Mouse (Mus musculus) kidney, adult 10 weeks (tissue): Measurements from ENCODE around the gene Eps8l3. TPM values are rescaled to one million over a fixed set of nuclear protein-coding genes. Genes with fewer than 3 reads are reported as not detected.

ENCODE experiments used
- polyA plus RNA-seq: library from polyadenylated mRNA; stranded (reverse); fragments of 350-450 nt; fragmentation: Illumina TruSeq; extraction: RNeasy Lipid Tissue Mini Kit (QIAGEN cat#74804); gene quantifications from one replicate; pipeline ENCODE4 v1.2.3, GENCODE M21; 2014; ENCODE audit warnings: low read depth, low replicate concordance

Gene Eps8l3
- 0.24 TPM for polyA plus RNA-seq

GRCm38 (mm10) chr3:107877005-107877404 lies at the start of gene Eps8l3:
Gene Eps8l3 (plus strand): TSS chr3:107877229.

GRCm38 (mm10) chr3:107895720-107896569 lies 18.9 kb downstream of the Eps8l3 start, which contains the start of gene Gstm5:
Gene Gstm5 (plus strand): TSS chr3:107895821.

GRCm38 (mm10) chr3:107931670-107932069 lies 54.6 kb downstream of the Eps8l3 start, which contains the start of gene Gstm7:
Gene Gstm7 (minus strand): TSS chr3:107931817.

Other genes with a start within 250 kb of the Eps8l3 start
- not detected for gene Gm10961, start 245.9 kb upstream of the Eps8l3 start, polyA plus RNA-seq
- gene Strip1, start 245.5 kb upstream of the Eps8l3 start, polyA plus RNA-seq = 4.6 TPM
- 298 TPM for gene Ahcyl1, start 180.7 kb upstream of the Eps8l3 start, polyA plus RNA-seq
- 5.1 TPM for gene Csf1, start 116.8 kb upstream of the Eps8l3 start, polyA plus RNA-seq
- gene Gstm5, start 18.6 kb downstream of the Eps8l3 start, polyA plus RNA-seq = 298 TPM
- 4.3 TPM for gene Gstm7, start 54.6 kb downstream of the Eps8l3 start, polyA plus RNA-seq
- 1.2 TPM for gene Gstm6, start 66.5 kb downstream of the Eps8l3 start, polyA plus RNA-seq
- gene Gstm3, start 92.1 kb downstream of the Eps8l3 start, polyA plus RNA-seq = not detected
- gene Gstm2, start 109.2 kb downstream of the Eps8l3 start, polyA plus RNA-seq = 66.2 TPM
- gene Gstm1, start 140.7 kb downstream of the Eps8l3 start, polyA plus RNA-seq = 53.9 TPM
- 3.7 TPM for gene Gstm4, start 167.7 kb downstream of the Eps8l3 start, polyA plus RNA-seq
- gene Ampd2, start 209.4 kb downstream of the Eps8l3 start, polyA plus RNA-seq = 8.5 TPM
- 0.77 TPM for gene Gnat2, start 215.6 kb downstream of the Eps8l3 start, polyA plus RNA-seq